Mouse (Mus musculus) G1E (cell line): ENCODE measurements around the gene Iffo1. TPM values are rescaled to one million over a fixed set of nuclear protein-coding genes. Genes with fewer than 3 reads are reported as not detected.

Source experiments
- ATAC-seq: 2 replicates; pipeline ENCODE4 v1.8.0; 2016; ENCODE audit warnings: mild to moderate bottlenecking; ENCODE audit not compliant: insufficient number of reproducible peaks, poor library complexity, low FRiP score, severe bottlenecking; ENCODE audit errors: extremely low read depth
- DNase-seq: peaks from one replicate; pipeline ENCODE4 v3.0.0; 2012; ENCODE audit warnings: low spot score
- H3K27me3 ChIP-seq: 2 replicates; pipeline ENCODE4 v1.6.1; 2012; ENCODE audit warnings: mild to moderate bottlenecking, low read length, inconsistent platforms; ENCODE audit not compliant: insufficient read depth
- H3K36me3 ChIP-seq: replicated peaks from 2 replicates; pipeline ENCODE3; 2012; ENCODE audit warnings: mild to moderate bottlenecking, inconsistent platforms
- H3K4me1 ChIP-seq: 2 replicates; pipeline ENCODE4 v1.6.1; 2012; ENCODE audit warnings: low read depth, low read length, inconsistent platforms, mixed read lengths; ENCODE audit not compliant: insufficient read depth
- H3K4me3 ChIP-seq: 2 replicates; pipeline ENCODE4 v1.5.1; 2012; ENCODE audit warnings: low read depth, mild to moderate bottlenecking, inconsistent platforms, low read length, moderate library complexity, mixed read lengths
- H3K9me3 ChIP-seq: replicated peaks from 2 replicates; pipeline ENCODE4 v1.6.1; 2012; ENCODE audit warnings: inconsistent platforms
- CTCF ChIP-seq: IDR thresholded peaks from 2 replicates; pipeline ENCODE4 v1.5.1; 2012; ENCODE audit warnings: low read depth, low read length, inconsistent platforms, mixed read lengths
- GATA1 ChIP-seq: IDR thresholded peaks from 2 replicates; pipeline ENCODE4 v1.6.1; 2012; ENCODE audit warnings: borderline replicate concordance, low read length, inconsistent platforms, mixed read lengths
- GATA2 ChIP-seq: IDR thresholded peaks from 2 replicates; pipeline ENCODE4 v1.6.1; 2012; ENCODE audit warnings: low read depth, low read length, inconsistent platforms, borderline replicate concordance
- POLR2AphosphoS5 ChIP-seq: IDR thresholded peaks from 2 replicates; pipeline ENCODE4 v1.6.1; 2012; ENCODE audit warnings: low read depth, low read length, inconsistent platforms; ENCODE audit not compliant: insufficient replicate concordance
- TAL1 ChIP-seq: conservative IDR thresholded peaks from 2 replicates; pipeline ENCODE4 v1.6.1; 2012; ENCODE audit warnings: low read depth, low read length, inconsistent platforms, mixed read lengths
- polyA plus RNA-seq: library from polyadenylated mRNA; stranded (reverse); fragments of >175 nt; gene quantifications from 2 replicates; pipeline ENCODE4 v1.2.3, GENCODE M21; 2012
- total RNA-seq, 2 experiments: library from RNA; stranded (forward) in 1 of 2; stranded (reverse) in 1 of 2; fragments of 200-1000 nt in 1 of 2; fragments of >200 nt in 1 of 2; fragmentation: Nextera tagmentation in 1 of 2; gene quantifications; 2 replicates each; pipeline ENCODE4 v1.2.3; 2014 to 2017

The Iffo1 gene
- total and polyA plus RNA-seq, 3 experiments, result 14.5 to 26.9 (median 25.1) TPM

DNA sequence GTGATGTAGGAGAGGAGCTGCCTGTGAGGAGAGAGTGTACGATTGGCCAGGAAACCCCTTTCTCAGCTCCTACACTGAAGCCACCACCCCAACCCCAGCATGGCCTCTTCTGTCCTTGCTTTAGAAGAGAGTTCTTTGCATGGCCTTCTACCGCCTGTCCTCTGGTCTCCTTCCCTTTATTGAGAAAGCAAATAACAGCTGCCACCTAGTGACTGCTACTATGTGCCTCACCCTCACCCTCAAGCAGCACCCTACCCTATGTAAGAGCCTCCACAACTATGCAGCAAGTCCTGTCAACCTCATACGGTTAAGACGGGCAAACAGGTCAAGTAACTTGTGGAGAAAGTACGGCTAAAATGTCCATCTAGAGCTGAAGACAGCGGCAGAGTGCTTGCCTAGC lies 25.2 kb downstream of the Iffo1 start:
- ATAC-seq, result no peak
- H3K27me3 ChIP-seq, result no peaks in the 10 kb centered on the region
- H3K4me3 ChIP-seq, result no peak overlapping the region
- H3K9me3 ChIP-seq, result no peaks in the 10 kb centered on the region
- TF ChIP-seq GATA2 (no peak), CTCF (no peak), GATA1 (no peak), POLR2AphosphoS5 (no peak)
- no peak for DNase-seq
- H3K36me3 ChIP-seq, result peaks cover 87% of the 10 kb centered on the region
- peaks cover 52% of the 10 kb centered on the region for H3K4me1 ChIP-seq

DNA sequence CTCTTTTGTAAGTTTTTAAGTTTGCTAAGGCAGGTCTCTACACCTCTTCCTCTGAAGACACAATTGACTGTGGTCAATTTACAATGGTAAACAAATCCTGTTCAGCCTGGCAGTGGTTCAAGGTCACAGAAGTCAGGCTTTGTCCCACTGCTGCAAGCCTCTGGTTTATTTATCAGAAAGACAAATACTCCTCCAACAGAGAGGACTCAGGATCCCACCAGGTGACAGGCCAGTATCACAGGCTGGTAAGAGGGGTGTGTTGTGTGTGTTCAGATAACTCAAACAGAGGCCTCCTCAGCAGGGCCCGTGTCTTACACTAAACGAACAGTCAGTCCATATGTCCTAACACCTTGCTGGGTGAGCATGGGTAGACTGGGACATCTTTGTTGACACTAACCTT lies 27.4 kb downstream of the Iffo1 start:
- no peak overlapping the region for H3K4me3 ChIP-seq
- H3K36me3 ChIP-seq, result peaks cover 100% of the 10 kb centered on the region
- no peak for TF ChIP-seq GATA1
- no peak for TF ChIP-seq TAL1
- TF ChIP-seq POLR2AphosphoS5, result no peak
- no peak for TF ChIP-seq CTCF
- TF ChIP-seq GATA2, result no peak
- DNase-seq, result no peak
- no peaks in the 10 kb centered on the region for H3K9me3 ChIP-seq
- H3K27me3 ChIP-seq, result no peaks in the 10 kb centered on the region
- H3K4me1 ChIP-seq, result peaks cover 39% of the 10 kb centered on the region
- ATAC-seq, result no peak

DNA sequence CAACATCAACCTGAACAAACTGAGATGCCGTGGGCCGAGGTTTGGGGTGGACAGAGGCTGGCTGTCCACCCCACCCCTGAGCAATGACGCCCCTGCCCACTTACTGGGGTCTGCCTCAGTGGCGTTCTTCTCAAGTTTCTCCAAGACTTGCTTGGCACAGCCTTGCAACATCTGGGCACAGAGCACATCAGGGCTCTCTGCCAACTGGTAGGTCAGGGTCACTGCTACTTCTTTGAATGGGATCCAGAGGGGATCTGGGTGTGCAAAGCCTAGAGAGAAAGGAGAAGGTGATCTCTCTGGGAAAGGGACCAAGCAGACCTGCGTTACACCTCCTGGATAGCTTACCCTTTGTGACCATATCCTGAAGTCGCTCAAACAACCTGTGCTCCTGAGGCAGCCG lies 28.2 kb downstream of the Iffo1 start:
- H3K36me3 ChIP-seq, result peaks cover 100% of the 10 kb centered on the region
- H3K4me3 ChIP-seq, result no peak overlapping the region
- no peak for TF ChIP-seq CTCF
- TF ChIP-seq GATA2, result no peak
- no peak for TF ChIP-seq TAL1
- TF ChIP-seq POLR2AphosphoS5, result no peak
- no peak for TF ChIP-seq GATA1
- H3K4me1 ChIP-seq, result peaks cover 31% of the 10 kb centered on the region
- H3K27me3 ChIP-seq, result no peaks in the 10 kb centered on the region
- DNase-seq (no peak), ATAC-seq (no peak)
- H3K9me3 ChIP-seq, result no peaks in the 10 kb centered on the region

DNA sequence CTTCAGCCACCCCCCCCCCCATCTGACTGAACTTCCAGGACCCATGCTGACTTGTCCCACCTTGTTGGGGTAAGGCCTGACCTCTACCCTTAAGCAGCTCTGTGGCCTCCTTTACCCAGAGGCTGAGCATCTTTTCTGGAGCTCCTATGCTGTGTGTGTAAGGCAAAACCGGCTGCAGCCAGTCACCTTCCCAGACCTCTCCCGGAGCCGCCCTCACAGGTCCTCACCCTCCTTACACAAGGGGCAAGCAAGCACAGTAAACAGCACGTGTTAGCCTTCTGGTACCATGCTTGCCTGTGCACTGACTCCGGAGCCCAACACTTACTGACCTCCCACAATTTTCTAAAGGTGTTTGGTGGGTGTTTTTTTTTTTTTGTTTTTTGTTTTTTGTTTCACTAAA lies 30.4 kb downstream of the Iffo1 start:
- no peak for DNase-seq
- no peak for TF ChIP-seq CTCF
- no peak for TF ChIP-seq TAL1
- TF ChIP-seq GATA2, result no peak
- no peak for TF ChIP-seq POLR2AphosphoS5
- no peak for TF ChIP-seq GATA1
- H3K9me3 ChIP-seq, result no peaks in the 10 kb centered on the region
- no peaks in the 10 kb centered on the region for H3K27me3 ChIP-seq
- no peak overlapping the region for H3K4me3 ChIP-seq
- peaks cover 12% of the 10 kb centered on the region for H3K4me1 ChIP-seq
- peaks cover 97% of the 10 kb centered on the region for H3K36me3 ChIP-seq
- ATAC-seq, result no peak

DNA sequence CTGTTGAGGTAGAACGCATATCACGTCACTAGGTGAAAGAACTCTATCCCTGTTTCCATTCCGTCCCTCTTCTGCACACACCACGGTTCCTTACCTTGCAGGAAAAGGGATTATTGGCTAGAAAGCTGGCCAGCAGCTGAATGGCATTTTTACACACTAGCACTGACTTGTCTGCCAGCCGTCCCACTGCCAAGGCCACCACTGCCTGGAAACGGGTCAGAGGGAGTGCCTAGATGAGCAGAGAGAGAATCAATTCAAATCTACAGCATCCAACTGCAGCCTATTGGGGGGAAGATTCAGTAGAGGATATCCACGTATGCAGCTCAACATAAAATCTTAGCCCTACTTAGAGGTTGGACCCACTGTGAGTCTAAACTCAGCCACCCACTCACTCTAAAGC lies 34.6 kb downstream of the Iffo1 start:
- TF ChIP-seq POLR2AphosphoS5, result no peak
- TF ChIP-seq GATA1, result no peak
- TF ChIP-seq TAL1, result no peak
- no peak for TF ChIP-seq GATA2
- TF ChIP-seq CTCF, result no peak
- Histone ChIP-seq H3K4me1 (no peaks in the 10 kb centered on the region), H3K4me3 (no peak overlapping the region), H3K36me3 (peaks cover 96% of the 10 kb centered on the region), H3K9me3 (no peaks in the 10 kb centered on the region), H3K27me3 (no peaks in the 10 kb centered on the region)
- ATAC-seq (no peak), DNase-seq (no peak)

DNA sequence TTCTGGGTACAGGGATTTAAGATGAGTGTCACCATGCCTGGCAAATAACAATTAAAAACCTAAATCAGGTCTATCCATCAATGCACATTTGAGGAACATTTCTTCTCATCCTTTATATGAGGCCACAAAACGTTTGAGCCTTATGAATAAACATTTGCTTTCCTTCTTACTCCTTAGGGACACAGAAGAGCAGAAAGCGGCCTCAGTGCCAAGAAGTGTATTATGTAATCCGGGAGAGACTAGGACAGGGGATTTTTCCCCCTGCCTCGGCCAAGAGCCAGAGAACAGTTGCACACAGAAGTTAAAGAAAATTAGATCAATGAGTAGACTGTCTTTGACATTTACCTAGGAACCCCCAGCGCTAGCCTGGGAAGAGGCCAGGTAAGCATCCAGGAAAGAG lies 37.1 kb downstream of the Iffo1 start:
- TF ChIP-seq GATA1 (no peak), TAL1 (no peak), CTCF (no peak), POLR2AphosphoS5 (no peak), GATA2 (no peak)
- H3K27me3 ChIP-seq, result no peaks in the 10 kb centered on the region
- no peak overlapping the region for H3K4me3 ChIP-seq
- DNase-seq, result no peak
- peaks cover 96% of the 10 kb centered on the region for H3K36me3 ChIP-seq
- H3K9me3 ChIP-seq, result no peaks in the 10 kb centered on the region
- ATAC-seq, result no peak
- peaks cover 2% of the 10 kb centered on the region; the same call in 1 of the 2 replicates for H3K4me1 ChIP-seq

DNA sequence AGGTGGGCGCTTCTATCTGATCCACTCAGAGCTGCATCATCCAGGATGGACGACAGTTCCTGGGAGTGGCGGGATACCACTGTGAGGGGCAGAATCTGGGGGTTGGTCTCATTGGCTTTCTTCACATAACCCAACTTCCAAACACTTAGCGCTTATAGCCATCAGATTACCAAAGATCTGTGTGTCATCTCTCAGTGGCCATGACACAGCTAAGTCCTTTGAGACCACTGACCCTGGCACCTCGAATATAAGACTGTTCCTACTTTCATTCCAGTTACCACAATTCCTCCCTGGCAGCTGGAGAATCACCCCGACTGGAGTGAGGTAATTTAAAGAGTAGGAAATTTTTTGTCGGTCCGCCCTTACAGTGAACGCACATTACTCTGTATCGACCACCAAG lies 41.2 kb downstream of the Iffo1 start:
- Histone ChIP-seq H3K4me1 (peaks cover 17% of the 10 kb centered on the region), H3K27me3 (no peaks in the 10 kb centered on the region), H3K9me3 (no peaks in the 10 kb centered on the region), H3K36me3 (peaks cover 85% of the 10 kb centered on the region), H3K4me3 (no peak overlapping the region)
- DNase-seq (no peak), ATAC-seq (no peak)
- TF ChIP-seq CTCF, result no peak
- TF ChIP-seq POLR2AphosphoS5, result no peak
- TF ChIP-seq TAL1, result no peak
- no peak for TF ChIP-seq GATA2
